Mouse (Mus musculus) hematopoietic stem cell, adult 5-6 weeks (primary cell): ENCODE data around the gene Scn1b. TPM values are rescaled to one million over a fixed set of nuclear protein-coding genes. Genes with fewer than 3 reads are reported as not detected.

ENCODE experiments used
- ATAC-seq, 2 experiments: fragments of 125-278 bp in 1 of 2; replicated peaks in 1 of 2; 2 replicates each; pipeline ENCODE4 v1.8.0; 2016 to 2017; ENCODE audit warnings: inconsistent platforms in 2 of 2, mild to moderate bottlenecking in 2 of 2, moderate number of reproducible peaks in 2 of 2, low read depth in 1 of 2, moderate TSS enrichment in 1 of 2; ENCODE audit not compliant: low FRiP score in 2 of 2, poor library complexity in 2 of 2, severe bottlenecking in 2 of 2, insufficient read depth in 1 of 2, low TSS enrichment in 1 of 2
- total RNA-seq: library from RNA; stranded (forward); fragments of 172-1452, 232-1000 nt; gene quantifications from 2 replicates; pipeline ENCODE4 v1.2.3, GENCODE M21; 2017

Gene Scn1b
- total RNA-seq, 1 experiment from 2014 or later = 6.6 TPM

DNA sequence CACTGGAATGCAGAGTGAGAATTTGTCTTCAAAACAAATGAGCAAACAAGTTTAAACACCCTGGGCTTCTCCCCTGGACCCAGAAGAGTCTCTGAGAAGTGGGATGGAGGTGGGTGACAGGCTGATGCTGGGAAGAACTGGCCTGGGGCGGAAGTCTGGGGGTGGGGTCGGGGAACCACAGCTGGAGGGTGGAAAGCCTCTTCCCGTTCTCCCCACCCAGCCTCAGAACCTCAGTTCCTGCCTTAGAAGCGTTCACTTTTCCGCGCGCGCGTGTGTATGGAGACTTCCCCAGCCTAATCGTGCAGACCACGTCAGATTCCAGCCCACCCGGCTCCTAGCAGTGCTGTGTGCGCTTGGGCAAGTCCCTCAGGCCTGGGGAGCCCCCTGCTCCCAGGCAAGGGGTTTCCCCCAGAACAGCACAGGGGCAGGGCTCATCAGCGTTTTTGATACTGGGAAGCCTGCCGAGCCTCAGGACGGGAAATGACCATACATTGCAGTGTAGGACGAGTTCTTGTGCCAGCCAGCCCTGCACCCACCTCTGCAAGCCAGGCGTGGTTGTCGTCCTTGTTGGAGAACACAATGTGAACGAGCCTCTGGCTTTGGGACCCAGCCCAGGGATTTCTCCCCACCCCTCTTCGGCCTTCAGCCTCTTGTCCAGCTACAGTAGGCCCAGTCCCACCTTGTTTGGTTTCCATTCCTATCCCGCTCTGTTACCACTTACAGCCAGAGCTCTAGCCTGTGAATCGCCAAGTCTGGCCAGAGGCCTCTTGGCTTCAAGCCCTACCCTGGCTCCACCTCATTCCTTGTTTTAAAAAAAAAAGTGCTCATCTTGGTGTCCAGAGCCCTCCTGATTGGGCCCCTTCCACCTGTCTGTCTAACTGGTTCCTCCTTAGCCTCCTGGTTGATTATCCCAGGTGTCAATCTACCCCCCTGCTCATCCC, 24.8 kb upstream of the Scn1b start:
- peak; percentile 32 to 34 for ATAC-seq

- peak; percentile 15 to 33; a peak in 3 of 4 replicates for ATAC-seq
Measured at GRCm38 (mm10) chr7:31150566-31151300, 23.9 kb upstream of the Scn1b start.

DNA sequence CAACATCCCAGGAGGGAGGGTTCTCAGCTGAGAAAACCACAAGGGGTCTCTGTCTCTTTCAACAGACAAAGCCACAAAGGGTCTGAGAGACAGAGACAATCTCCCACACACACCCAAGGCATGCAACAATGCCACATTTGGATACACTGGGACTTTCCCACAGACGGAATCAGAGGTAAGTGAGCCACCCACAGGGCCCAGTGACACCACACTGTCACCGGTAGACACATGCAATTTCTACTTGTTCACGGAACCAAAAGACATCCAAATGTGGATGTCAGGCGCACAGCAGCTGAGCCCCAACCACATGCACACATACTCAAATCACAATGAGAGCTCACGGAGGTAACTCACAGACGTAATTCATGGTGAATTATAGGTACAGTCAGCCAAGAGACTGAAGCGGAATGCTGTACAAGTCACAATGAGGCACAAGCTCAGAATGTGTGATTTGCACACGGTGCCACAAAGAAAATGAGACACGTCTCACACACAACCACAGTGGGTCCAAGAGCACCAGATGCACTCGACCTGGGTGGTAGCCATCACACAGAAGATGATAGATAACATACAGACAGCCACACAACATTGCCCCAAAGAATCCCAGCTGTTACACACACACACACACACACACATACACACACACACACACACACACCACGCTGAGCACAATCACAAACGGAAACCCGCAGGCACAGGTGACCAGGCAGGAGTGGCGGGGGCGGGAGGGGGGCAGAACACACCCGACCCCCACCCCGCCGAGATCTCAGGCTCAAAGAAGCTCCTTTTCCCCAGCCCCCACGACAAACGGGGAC, 23.2 kb upstream of the Scn1b start:
- no peak for ATAC-seq

DNA sequence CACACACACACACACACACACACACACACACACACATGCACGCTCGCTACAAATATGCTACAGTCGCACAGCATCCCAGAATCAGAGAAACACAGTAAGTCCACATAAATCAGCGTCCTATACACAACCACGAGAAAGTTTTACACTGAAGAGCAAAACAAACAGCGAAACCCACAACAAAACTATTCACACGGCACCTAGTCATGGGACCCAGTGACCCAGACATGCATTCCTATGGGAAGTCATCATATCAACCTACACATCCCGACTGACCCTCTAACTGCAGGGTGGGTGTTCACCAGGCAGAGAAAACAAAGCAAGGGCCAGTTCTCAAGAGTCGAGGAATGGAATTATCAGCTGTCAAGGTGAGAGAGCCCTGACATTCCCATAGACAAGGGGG, 22.5 kb upstream of the Scn1b start:
- ATAC-seq = no peak

DNA sequence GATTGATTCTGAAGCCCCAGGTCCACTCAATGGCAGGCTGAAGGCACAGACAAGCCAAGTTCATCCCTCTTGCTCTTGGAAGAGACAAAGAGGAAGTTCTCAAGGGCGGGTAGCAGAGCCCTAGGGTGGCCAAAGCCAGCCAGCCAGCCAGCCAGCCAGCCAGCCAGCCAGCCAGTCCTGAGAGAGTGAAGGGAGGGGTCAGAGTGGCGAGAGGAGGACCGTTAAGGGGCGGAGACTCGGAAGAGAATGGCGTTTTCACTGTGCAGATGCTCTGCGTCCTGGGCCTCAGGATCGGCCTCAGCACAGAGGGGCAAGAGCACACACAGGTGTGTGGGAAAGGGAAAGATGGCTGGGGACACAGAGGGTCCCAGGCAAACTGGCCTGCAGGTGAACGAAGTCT, 22.0 kb upstream of the Scn1b start:
- peak; percentile 64 to 79 for ATAC-seq

DNA sequence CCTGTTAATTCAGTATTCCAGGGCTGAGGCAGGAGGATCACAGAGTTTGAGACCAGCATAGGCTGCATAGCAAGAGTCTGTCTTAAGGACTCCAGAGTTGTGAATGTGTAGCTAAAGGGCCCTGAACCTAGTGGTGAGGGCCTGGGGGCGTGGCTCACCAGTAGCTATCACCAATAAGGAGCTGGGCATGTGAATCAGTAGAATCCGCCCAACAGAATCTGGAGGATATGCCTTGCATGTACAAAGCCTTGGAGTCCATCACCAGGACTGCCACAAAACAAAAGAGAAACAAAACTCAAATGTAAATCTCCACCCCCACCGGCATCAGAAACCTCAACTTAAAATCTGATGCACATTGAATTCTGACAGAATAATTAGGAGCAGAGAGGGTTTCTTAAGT, 21.3 kb upstream of the Scn1b start:
- no peak for ATAC-seq

GRCm38 (mm10) chr7:31145596-31146160, 18.9 kb upstream of the Scn1b start:
- no peak for ATAC-seq

- ATAC-seq = no peak
Measured at GRCm38 (mm10) chr7:31144886-31145285, 18.1 kb upstream of the Scn1b start.

DNA sequence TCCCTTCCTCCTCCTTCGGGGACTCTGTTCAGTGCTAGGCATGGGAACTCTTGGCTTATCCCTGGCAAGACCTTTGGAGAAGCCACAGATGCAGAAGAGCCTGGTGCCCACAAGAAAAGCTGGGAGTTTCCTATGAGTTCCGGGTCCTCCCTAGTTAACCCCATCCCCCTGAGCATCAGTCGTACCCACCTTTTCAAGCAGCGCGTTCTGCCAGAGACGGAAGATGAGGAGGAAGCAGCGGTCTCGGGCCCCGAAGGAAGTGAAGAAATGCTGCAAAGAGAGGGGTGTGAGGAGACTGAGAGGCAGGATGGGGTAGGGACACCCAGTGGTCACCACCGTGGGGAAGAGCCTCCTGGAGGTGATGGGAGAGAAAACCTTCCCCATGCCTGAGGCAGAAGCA, 14.1 kb upstream of the Scn1b start:
- no peak for ATAC-seq

GRCm38 (mm10) chr7:31140302-31140701, 13.5 kb upstream of the Scn1b start:
- ATAC-seq = no peak

GRCm38 (mm10) chr7:31139765-31140164, 13.0 kb upstream of the Scn1b start:
- ATAC-seq = peak; percentile 85 to 90

DNA sequence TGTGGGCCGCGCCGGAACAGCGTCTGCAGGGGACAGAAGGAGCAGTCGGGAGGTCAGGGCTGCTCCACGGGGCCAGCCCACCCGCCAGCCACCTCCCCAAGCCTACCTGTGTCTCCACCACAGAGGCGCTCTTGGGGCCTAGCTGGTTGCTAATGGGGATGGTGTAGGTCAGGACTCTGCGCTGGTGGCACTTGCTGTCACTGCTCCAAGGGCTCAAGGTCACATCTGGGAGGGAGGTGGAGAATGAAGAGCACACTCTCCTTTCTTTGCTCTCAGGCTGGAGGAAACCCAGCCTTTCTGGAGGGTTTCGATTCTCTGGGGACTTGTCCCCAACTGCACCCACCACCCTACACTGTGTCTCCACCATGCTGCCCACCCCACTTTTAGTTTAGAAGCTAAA, 8.9 kb upstream of the Scn1b start:
- no peak for ATAC-seq

DNA sequence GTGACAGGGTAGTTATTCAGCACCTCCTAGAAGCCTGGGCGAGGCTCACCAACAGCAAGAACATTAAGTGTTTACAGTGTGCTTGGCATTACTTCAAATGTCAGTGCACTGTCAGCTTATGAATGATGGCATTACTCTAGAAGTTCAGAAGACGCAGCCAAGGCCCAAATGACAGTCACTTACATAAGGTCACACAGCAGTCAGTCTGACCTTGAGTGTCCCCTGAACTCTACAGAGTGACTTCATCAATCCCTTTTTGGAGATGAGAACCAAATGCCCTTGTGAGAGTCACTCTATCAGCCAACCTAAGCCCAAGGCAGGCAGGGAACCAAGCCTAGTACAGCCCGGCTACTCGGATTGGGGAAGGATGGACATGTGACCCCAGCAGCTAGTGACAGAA, 5.1 kb upstream of the Scn1b start:
- no peak for ATAC-seq

DNA sequence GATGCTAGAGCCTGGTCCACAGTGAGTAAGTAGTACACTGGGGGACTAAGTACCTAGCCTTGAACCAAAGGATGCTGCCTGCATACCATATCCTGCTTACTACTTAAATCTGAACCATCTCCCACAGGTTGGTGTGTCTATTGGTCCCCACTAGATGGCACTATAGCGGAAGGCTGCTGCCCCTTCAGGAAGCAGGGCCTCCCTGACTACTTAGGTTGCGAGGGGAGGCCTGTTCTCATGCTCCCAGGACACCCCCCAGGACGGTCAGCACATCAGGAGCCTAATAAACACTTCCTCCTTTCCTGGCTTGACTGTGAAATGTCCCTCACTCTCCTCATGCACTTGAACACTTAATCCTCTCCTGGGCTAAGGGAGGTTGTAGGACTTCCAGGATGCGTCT, 4.0 kb upstream of the Scn1b start:
- peak; percentile 68 to 84 for ATAC-seq

- no peak for ATAC-seq
Measured at GRCm38 (mm10) chr7:31130197-31130596, 3.4 kb upstream of the Scn1b start.

GRCm38 (mm10) chr7:31128157-31128705, 1.4 kb upstream of the Scn1b start:
- no peak for ATAC-seq

DNA sequence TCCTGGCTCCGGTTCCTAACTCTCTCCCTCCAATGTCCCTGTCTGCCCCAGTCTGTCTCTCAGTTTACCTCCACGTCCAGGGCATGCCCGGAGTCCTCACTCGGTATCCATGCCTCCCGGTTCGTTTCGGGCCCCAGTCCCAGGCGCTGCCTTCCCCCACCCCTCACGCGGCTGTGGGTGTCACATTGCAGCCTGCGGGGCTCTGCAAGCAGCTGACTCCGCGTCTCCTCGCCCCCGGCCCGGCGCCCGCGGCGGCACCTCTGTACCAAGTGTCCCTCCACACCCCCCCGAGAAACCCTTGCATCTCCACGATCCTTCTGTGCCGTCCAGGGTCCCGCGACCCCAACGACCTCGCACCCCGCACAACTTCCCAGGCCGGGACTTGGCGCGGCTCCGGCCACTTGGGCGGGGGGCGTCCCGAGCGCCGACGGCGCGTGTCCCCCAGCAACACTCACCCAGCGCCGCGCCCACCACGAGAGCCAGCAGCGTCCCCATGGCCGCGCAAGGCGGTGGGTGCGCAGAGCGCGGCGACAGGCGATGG, 522 bp downstream of the Scn1b start:
- ATAC-seq = no peak
